Mouse (Mus musculus): ENCODE data around the gene Zmat5.

Zmat5 gene

GRCm38 (mm10) chr11:4704072-4704964 is at the start of gene Zmat5, which contains the start of gene Uqcr10:
TSS of gene Zmat5 (plus strand) at chr11:4704678.
TSS of gene Uqcr10 (minus strand) at chr11:4704342.
- peak; percentile 93 for DNase-seq (ENCODE audit: low spot score)

GRCm38 (mm10) chr11:4659818-4660217 is 44.7 kb upstream of the Zmat5 start:
- DNase-seq (ENCODE audit: low spot score), result no peak

- DNase-seq (ENCODE audit: low spot score), result no peak
Observed at GRCm38 (mm10) chr11:4660309-4661025, 44.0 kb upstream of the Zmat5 start.

- peak; percentile 18 for DNase-seq (ENCODE audit: low spot score)
Observed at GRCm38 (mm10) chr11:4661324-4661723, 43.2 kb upstream of the Zmat5 start.

GRCm38 (mm10) chr11:4661871-4662495 is 42.5 kb upstream of the Zmat5 start:
- no peak for DNase-seq (ENCODE audit: low spot score)

- DNase-seq (ENCODE audit: low spot score), result no peak
Observed at GRCm38 (mm10) chr11:4662496-4662878, 42.0 kb upstream of the Zmat5 start.

DNA sequence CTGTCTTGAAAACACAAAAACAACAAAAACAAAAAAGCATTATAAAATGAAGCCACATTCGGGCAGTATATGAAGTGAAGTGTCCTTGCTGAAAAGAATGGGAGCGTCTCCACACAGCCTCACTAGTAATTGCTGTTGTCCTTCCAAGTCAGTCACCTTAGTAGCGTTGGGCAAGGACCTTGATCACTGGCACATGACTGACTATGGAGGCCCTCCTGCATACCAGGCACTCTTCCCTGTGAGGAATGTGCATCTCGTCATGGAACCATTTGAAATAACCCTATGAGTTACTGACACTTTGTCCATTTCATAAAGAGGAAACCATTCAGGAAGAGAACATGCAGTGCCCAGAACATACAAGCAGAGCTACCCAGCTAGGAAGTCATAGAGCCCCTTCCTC is 32.7 kb upstream of the Zmat5 start:
- no peak for DNase-seq (ENCODE audit: low spot score)

DNA sequence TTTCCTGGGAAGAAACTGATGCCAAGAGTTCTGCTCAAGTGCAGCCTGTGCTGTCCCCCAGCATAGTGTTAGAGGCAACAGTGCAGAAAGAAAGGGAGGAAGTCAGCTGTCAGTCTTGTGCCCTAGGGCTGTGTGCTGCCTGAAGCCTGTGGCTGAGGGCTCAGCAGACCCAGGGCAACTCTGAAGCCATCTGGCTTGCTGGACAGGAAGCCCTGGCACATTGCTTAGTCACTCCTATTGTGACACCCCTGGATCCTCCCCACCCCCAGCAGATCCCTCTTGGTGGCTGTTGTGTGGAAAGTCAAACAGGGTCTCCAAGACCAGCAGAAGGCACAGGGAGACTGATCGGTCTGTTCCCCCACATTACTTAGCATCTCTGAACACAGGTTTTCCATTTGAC is 29.9 kb upstream of the Zmat5 start:
- DNase-seq (ENCODE audit: low spot score), result peak; percentile 60

DNA sequence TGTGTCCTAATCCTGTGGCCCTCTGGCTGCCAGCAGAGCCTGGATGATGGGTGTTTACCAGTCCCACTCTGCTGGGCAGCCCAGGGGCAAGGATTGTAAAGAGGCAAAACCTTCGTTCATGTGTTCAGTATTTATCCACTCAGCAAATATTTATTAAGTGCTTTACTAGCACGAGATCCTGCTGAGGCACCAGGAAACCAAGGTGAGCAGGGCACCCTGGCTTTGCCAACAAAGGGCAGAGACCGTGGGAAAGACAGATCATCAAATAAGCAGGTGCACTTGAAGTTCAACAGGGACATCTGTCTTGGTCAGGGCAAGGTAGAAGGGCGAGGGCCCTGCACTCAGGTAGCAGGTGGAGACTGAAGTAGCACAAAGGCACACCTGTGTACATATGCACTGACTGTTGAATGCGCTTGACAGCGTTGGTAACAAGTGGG is 29.3 kb upstream of the Zmat5 start:
- DNase-seq (ENCODE audit: low spot score), result peak; percentile 59

- no peak for DNase-seq (ENCODE audit: low spot score)
Observed at GRCm38 (mm10) chr11:4675693-4676092, 28.8 kb upstream of the Zmat5 start.

GRCm38 (mm10) chr11:4677250-4677872 is 27.1 kb upstream of the Zmat5 start:
- DNase-seq (ENCODE audit: low spot score), result no peak

DNA sequence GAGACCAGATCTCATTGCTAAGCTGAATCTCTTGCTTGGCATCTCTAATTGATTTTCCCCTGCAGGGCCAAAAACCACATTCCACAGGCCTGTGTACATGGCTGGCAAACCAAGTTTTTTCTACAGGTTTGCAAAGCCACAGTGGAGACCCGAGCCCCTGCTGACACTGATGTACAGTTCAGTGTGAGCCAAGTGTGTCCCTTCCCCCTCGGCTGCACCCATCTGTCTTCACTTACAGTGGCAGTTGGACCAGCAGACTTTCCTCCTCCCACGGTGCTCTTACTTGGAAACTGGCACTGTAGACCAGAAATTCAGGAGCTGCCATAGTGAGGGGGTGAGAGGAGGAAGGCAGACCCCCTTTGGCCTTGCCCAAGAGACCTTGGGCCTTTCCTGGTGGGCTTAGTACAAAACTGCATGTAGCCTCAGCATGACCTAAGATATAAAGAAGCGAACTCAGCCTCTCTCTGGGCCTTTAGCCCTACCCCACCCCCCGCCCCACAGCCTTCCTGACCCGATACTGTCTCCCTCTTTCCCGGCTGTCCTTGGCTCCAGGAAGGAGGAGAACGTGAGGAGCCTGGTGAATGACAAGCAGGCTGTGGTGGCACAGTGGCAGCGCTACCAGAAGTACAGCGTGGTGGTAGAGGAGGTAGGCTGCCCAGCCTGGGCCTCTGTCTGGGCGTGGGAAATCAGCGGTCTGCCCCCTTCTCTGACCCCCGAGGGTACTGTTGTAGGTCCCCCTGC is 25.6 kb upstream of the Zmat5 start:
- DNase-seq (ENCODE audit: low spot score), result no peak

DNA sequence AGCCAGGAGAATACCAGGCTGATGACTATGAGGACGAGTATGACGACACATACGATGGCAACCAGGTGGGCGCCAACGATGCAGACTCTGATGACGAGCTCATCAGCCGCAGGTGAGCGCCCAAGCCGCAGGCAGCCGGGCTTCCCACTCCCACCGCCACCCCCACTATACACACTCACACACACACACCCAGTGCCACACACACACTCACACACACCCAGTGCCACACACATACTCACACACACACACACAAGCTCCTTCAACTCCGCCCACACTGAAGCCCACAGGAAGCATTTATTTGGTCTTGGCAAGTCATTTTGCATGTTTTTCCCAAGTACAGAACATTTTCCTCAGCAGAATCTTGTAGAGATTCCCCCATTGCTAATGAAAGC is 25.0 kb upstream of the Zmat5 start:
- DNase-seq (ENCODE audit: low spot score), result no peak

GRCm38 (mm10) chr11:4680126-4680525 is 24.4 kb upstream of the Zmat5 start:
- no peak for DNase-seq (ENCODE audit: low spot score)

GRCm38 (mm10) chr11:4683516-4683915 is 21.0 kb upstream of the Zmat5 start:
- DNase-seq (ENCODE audit: low spot score), result no peak

GRCm38 (mm10) chr11:4684186-4684585 is 20.3 kb upstream of the Zmat5 start:
- no peak for DNase-seq (ENCODE audit: low spot score)

- no peak for DNase-seq (ENCODE audit: low spot score)
Observed at GRCm38 (mm10) chr11:4685071-4685470, 19.4 kb upstream of the Zmat5 start.

GRCm38 (mm10) chr11:4685510-4685909 is 19.0 kb upstream of the Zmat5 start:
- DNase-seq (ENCODE audit: low spot score), result no peak

GRCm38 (mm10) chr11:4687027-4687426 is 17.5 kb upstream of the Zmat5 start:
- no peak for DNase-seq (ENCODE audit: low spot score)

GRCm38 (mm10) chr11:4687874-4688273 is 16.6 kb upstream of the Zmat5 start:
- DNase-seq (ENCODE audit: low spot score), result no peak

GRCm38 (mm10) chr11:4688632-4689380 is 15.7 kb upstream of the Zmat5 start:
- no peak for DNase-seq (ENCODE audit: low spot score)
